ENCODE assay signal across 8 mouse cellular contexts in genomic region chr17:8801083-8801854, GRCm38 (mm10).
DNase-seq lines count a peak whose midpoint lies in the region; ATAC-seq and TF ChIP-seq lines count a peak whose summit lies in the region.

No protein-coding gene starts in this region.

- H3K4me1 ChIP-seq in hindbrain, embryonic 12.5 days, result peaks cover 22% of the 10 kb centered on the region

- H3K4me3 ChIP-seq in hindbrain, embryonic 12.5 days, result peak overlapping the region; percentile 76

- H3K36me3 ChIP-seq in hindbrain, embryonic 12.5 days, result no peaks in the 10 kb centered on the region

- in situ Hi-C loops in Patski (cut with MboI; ENCODE audit: low pct_unique_long_range_greater_than_20kb), result loop anchor here (5.0 kb wide), 2 partner anchors 61 to 184 kb away; no protein-coding TSS in a partner anchor

- peaks cover 30% of the 10 kb centered on the region for H3K27me3 ChIP-seq in Patski
- H3K27me3 ChIP-seq in hindbrain, embryonic 12.5 days, result peaks cover 42% of the 10 kb centered on the region

- CTCF ChIA-PET in Patski (lab: Charles Lee), result interaction anchor here (1.9 kb wide), 1 partner anchor 13 kb away, joined by 4 read pairs; no protein-coding TSS in a partner anchor

- peak overlapping the region; percentile 94 for H3K27ac ChIP-seq in hindbrain, embryonic 12.5 days

- POLR2A ChIA-PET in Patski (lab: Charles Lee), result no interaction called here

- no peak for DNase-seq in Patski (ENCODE audit: low read depth, low spot score)
- DNase-seq in cerebellum, adult 18-20 months, result peak; percentile 58 to 71
- peak; percentile 52 to 73 for DNase-seq in frontal cortex, postnatal 10 days (ENCODE audit: low spot score in 2 of 2)
- DNase-seq in layer of hippocampus, postnatal 36 days, result peak; percentile 73 to 74
- peak; percentile 74 for DNase-seq in lung, postnatal 10 days
- DNase-seq in retina, postnatal 7 days (ENCODE audit: low read depth, low spot score), result peak; percentile 49

- H3K4me2 ChIP-seq in hindbrain, embryonic 12.5 days (replicated peaks), result peak overlapping the region; percentile 88

- no peaks in the 10 kb centered on the region for H3K9me3 ChIP-seq in hindbrain, embryonic 12.5 days (replicated peaks)

- WGBS in hindbrain, embryonic 12.5 days, result under 1% methylated on average over 37 of the region's 72 CpGs

- TF ChIP-seq CTCF in Patski (IDR thresholded peaks at IDR 0.05), result no peak

- peak; percentile 83 for ATAC-seq in Patski
- peak; percentile 87 for ATAC-seq in hindbrain, embryonic 12.5 days (ENCODE audit: low FRiP score)
- ATAC-seq in megakaryocyte-erythroid progenitor cell, adult 5-6 weeks (replicated peaks; ENCODE audit: low FRiP score, low TSS enrichment, poor library complexity, severe bottlenecking), result no peak

- peak overlapping the region; percentile 89 for H3K9ac ChIP-seq in hindbrain, embryonic 12.5 days
